Mouse (Mus musculus): ENCODE results near the gene Arhgef7.

GRCm38 (mm10) chr8:11797128-11797527, 69.6 kb downstream of the Arhgef7 start:
- TF ChIP-seq POLR2A (IDR thresholded peaks at IDR 0.05; ENCODE audit: low read depth, low read length) (no peak), CTCF (IDR thresholded peaks at IDR 0.05; ENCODE audit: extremely low read depth, insufficient read length, insufficient replicate concordance, low read depth, low read length) (no peak)

Measured in small intestine, adult 2 months (tissue).